Mouse (Mus musculus) lung, postnatal 36 days (tissue): ENCODE measurements around the gene Cyld.

ENCODE experiments used
- DNase-seq: peaks from one replicate; pipeline ENCODE4 v3.0.0; 2022; ENCODE audit warnings: mixed read lengths

Cyld gene

DNA sequence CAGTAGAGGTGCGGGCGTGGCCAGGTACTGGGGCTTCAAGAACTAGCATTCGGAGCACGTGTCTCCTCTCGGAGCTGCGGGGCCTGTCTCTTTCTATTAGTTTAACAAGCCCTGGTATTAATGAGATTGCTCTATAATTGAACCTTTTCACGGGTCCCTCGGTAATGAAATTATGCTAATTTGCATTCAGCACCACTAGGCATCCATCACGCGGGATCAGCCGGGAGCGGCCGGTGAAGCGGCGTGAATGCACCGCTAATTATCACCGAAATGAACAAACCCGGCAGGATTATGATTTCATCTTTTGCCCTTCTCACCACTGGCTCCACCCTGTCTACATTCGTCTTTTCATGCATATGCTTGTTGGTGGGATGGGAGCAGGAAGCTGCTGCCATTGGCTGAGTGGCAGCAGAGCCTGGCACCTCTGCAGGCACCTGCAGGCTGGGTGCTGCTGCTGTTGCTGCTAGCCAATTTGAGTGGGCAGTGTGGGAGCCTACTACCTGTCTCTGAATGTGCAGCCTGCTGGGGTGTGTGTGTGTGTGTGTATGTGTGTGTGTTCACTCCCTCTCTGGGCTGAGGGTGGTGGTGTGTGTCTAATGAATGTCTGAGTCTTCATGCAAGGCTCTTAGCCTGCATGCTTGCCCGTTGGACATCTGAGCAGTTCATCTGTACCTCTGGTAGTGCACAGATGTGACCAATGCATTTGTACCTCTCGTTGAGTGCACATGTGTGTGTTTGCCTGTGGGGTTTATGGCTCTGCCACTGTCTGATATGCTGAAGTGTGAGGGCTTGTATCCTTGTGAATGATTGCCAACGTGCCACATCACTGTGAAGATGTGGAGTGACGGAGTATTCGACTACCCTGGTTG is 97.2 kb downstream of the Cyld start:
- DNase-seq = no peak

DNA sequence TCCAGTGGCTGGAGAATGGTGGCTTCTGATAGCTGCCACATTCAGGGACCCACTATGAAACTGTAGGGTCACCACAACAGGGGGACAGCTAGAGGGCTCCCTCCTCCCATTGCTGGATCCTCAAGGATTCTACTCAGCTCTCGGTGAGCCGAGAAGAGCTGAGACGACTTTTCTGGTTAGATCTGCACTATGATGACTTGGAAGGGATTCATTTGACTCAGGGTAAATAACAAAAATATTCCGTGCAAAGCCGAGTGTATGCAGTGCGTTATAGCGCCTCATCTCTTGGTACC is 97.7 kb downstream of the Cyld start:
- no peak for DNase-seq

DNA sequence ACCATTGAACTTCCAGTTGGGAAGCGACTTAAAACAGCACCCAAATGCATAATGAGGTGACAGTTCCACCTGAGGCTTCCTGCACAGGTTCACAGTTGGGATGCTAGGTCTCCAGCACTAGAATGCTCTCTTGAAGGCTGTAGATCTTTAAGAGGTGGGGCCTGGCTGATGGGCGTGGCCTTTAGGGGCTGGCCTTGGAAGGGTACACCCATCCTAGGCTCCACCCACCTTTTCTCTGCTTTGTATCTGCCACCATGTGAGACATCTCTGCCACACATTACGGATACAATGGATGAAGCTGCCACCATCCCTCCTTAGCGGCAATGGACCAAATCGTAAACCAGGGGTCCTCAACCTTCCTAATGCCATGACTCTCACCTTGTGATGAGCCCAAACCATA is 99.1 kb downstream of the Cyld start:
- DNase-seq = no peak

DNA sequence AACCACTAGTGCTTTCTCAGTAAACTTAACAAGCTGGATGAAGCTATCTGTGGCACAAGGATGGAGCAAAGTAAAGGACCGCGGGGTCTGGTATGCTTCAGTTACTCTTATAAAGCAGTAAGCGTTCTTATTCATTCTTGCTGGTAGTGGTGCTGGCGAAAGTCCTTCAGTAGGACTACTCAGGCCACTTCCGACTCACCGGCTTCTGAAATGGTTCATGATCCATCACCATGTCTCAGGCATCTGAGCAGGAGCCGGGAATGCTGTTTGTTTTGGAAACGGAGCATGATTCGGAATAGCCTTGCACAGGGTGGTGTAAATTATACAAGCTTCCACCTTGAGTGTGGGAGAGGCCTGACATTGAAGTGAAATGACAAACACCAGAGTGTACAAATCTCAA is 99.8 kb downstream of the Cyld start:
- DNase-seq = no peak
